Mouse (Mus musculus) brain, adult 10 weeks (tissue): ENCODE measurements around the gene Miga2. TPM values are rescaled to one million over a fixed set of nuclear protein-coding genes. Genes with fewer than 3 reads are reported as not detected.

Source experiments
- polyA plus RNA-seq: library from polyadenylated mRNA; stranded (reverse); fragments of 350-450 nt; fragmentation: Illumina TruSeq; extraction: RNeasy Lipid Tissue Mini Kit (QIAGEN cat#74804); gene quantifications from one replicate; pipeline ENCODE4 v1.2.3, GENCODE M21; 2015; ENCODE audit warnings: low read depth, low replicate concordance

Gene Miga2
- 62.1 TPM for polyA plus RNA-seq

DNA sequence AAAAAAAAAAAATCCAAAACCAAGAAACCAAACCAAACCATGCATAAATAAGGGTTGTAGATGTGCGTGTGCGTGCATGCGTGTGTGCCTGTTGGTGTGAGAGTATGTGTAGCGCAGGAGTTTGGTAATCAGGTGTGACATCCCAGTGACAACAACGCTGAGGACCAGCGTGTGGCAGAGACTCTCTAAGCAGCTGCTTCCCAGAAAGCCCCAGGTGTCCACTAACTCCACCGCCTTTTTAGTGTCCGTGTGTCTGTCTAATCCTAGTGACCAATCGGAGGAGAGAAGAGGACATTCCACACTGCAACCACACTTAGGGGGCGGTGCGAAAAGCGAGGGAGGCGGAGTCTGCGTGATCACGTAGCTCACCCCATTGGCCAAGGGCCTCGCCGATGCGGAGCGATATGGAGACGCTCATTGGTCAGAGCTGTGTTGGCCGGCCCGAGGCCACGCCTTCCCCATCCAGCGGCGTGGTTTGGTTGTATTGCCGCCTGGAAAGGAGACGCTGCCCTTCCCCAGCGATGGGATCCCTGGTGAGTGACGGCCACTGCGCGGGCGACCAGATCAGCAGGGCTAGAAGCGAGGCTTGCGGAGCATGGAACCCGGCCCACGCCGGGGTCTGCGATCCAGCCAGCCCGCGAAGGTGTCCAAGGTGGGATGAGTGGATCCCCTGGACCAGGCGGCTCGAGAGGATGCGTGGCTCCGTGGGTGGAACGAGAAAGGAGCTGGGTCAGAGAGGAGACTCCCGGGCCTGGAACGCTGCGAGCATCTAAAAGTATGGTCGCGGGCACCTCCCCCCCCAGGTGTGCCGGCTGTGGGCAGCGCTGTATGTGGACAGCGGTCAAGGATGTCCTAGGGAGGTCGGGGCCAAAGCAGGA is at the start of gene Miga2:
TSS of gene Miga2 (plus strand) at position 461 of the 878 bp plus-strand sequence.

GRCm38 (mm10) chr2:30358533-30359531 is 5.2 kb upstream of the Miga2 start, which contains the start of gene Sh3glb2:
Gene Sh3glb2 (minus strand): TSS chr2:30359337.

GRCm38 (mm10) chr2:30392114-30392576 is 28.1 kb downstream of the Miga2 start, which contains the start of gene Dolpp1:
Gene Dolpp1 (plus strand): TSS chr2:30392254.

GRCm38 (mm10) chr2:30415157-30415935 is 51.3 kb downstream of the Miga2 start, which contains the start of gene Crat:
Gene Crat (minus strand): TSS chr2:30415813.

DNA sequence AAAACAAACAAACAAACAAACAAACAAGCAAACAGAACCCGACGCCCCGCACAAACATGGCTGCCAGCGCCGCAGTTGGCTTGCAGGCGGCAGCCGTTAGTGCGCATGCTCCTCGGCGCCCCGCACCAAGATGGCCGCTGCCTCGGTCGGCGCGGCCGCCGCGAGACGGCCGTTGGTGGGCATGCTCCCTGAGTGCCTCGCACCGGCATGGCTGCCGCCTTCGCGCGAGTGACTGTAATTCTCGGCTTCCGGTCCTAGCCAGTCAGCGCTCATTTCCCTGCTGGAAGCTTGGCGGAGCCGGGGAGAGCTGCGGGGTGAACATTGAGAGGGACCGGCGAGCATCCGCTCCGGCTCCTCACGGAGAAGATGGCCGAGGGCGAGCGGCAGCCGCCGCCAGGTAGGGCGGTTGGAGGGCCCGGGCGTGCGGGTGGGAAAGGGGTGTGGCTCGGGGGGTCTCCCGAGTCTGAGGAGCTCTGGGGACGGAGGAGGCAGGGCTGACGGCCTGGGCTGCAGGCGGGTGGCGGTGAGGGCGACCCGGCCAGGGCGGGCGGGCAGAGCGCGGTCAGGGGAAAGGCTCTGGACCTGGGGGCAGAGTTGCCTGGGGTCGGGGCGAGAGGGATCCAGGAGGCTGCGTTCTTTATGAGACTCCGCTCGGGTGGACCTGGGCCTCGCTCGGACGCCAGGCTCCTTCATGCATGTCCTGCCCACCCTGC is 52.1 kb downstream of the Miga2 start, which contains the start of gene Ptpa:
TSS of gene Ptpa (plus strand) at position 104 of the 713 bp plus-strand sequence.

Other genes starting within 250 kb of the Miga2 start
- 100 TPM for gene Zer1, start 239.6 kb upstream of the Miga2 start, polyA plus RNA-seq
- gene Tbc1d13, start 230.5 kb upstream of the Miga2 start, polyA plus RNA-seq, result 34.8 TPM
- 23.6 TPM for gene Endog, start 192.7 kb upstream of the Miga2 start, polyA plus RNA-seq
- gene Spout1, start 185.8 kb upstream of the Miga2 start, polyA plus RNA-seq, result 42.4 TPM
- 15.7 TPM for gene Kyat1, start 158.4 kb upstream of the Miga2 start, polyA plus RNA-seq
- gene Lrrc8a, start 126.5 kb upstream of the Miga2 start, polyA plus RNA-seq, result 21.0 TPM
- gene Gm28035, start 123.7 kb upstream of the Miga2 start, polyA plus RNA-seq, result 4.9 TPM
- gene Phyhd1, start 98.0 kb upstream of the Miga2 start, polyA plus RNA-seq, result 26.0 TPM
- not detected for gene Gm28038, start 83.2 kb upstream of the Miga2 start, polyA plus RNA-seq
- 21.6 TPM for gene Dolk, start 77.9 kb upstream of the Miga2 start, polyA plus RNA-seq
- 8.6 TPM for gene Nup188, start 77.8 kb upstream of the Miga2 start, polyA plus RNA-seq
- 272 TPM for gene Sh3glb2, start 4.9 kb upstream of the Miga2 start, polyA plus RNA-seq
- 20.7 TPM for gene Dolpp1, start 28.0 kb downstream of the Miga2 start, polyA plus RNA-seq
- gene Crat, start 51.6 kb downstream of the Miga2 start, polyA plus RNA-seq, result 31.3 TPM
- gene Ptpa, start 51.8 kb downstream of the Miga2 start, polyA plus RNA-seq, result 190 TPM
- gene Ier5l, start 110.0 kb downstream of the Miga2 start, polyA plus RNA-seq, result 10.3 TPM
- gene Cstad, start 230.8 kb downstream of the Miga2 start, polyA plus RNA-seq, result 4.4 TPM